Mouse (Mus musculus) embryonic facial prominence, embryonic 12.5 days (tissue): Measurements from ENCODE around the gene Ptgds. TPM values are rescaled to one million over a fixed set of nuclear protein-coding genes. Genes with fewer than 3 reads are reported as not detected.

Experiments
- ATAC-seq: fragments of 200-750 bp; cut with Nextera tagmentation; 2 replicates; pipeline ENCODE4 v1.8.0; 2017; ENCODE audit not compliant: insufficient number of reproducible peaks, insufficient read depth, low FRiP score, low TSS enrichment
- H3K27ac ChIP-seq: fragments of 300-500 bp; sonication (generic); 2 replicates; pipeline ENCODE4 v1.5.1; 2016; ENCODE audit warnings: mild to moderate bottlenecking
- H3K27me3 ChIP-seq: fragments of 300-500 bp; sonication (generic); 2 replicates; pipeline ENCODE4 v1.6.1; 2016; ENCODE audit warnings: mild to moderate bottlenecking, moderate library complexity
- H3K36me3 ChIP-seq: fragments of 300-500 bp; sonication (generic); 2 replicates; pipeline ENCODE4 v1.6.1; 2016; ENCODE audit warnings: mild to moderate bottlenecking
- H3K4me1 ChIP-seq: fragments of 300-500 bp; sonication (generic); 2 replicates; pipeline ENCODE4 v1.6.1; 2016
- H3K4me2 ChIP-seq: fragments of 300-500 bp; sonication (generic); replicated peaks from 2 replicates; pipeline ENCODE4 v1.6.1; 2016; ENCODE audit warnings: mild to moderate bottlenecking, moderate library complexity
- H3K4me3 ChIP-seq: fragments of 300-500 bp; sonication (generic); 2 replicates; pipeline ENCODE4 v1.5.1; 2016; ENCODE audit warnings: mild to moderate bottlenecking
- H3K9ac ChIP-seq: fragments of 300-500 bp; sonication (generic); 2 replicates; pipeline ENCODE4 v1.6.1; 2016; ENCODE audit warnings: mild to moderate bottlenecking, moderate library complexity
- H3K9me3 ChIP-seq: fragments of 300-500 bp; sonication (generic); 2 replicates; pipeline ENCODE4 v1.6.1; 2016; ENCODE audit warnings: mild to moderate bottlenecking, moderate library complexity
- WGBS: fragments of 180-500 bp; shearing (Covaris S2); methylation state at CpG from one replicate; pipeline ENCODE4 v1.1.7; 2016; 5-methylcytosine and 5-hydroxymethylcytosine counted together
- microRNA-seq: library from miRNA; unstranded; fragments of <30 nt; microRNA quantifications from one replicate; pipeline ENCODE4, GENCODE M21; 2017
- polyA plus RNA-seq: library from polyadenylated mRNA; unstranded; fragments of >200 nt; fragmentation: Nextera tagmentation; extraction: Ambion mirVana; gene quantifications from 2 replicates; pipeline ENCODE4 v1.2.1, GENCODE M21; 2016

Gene Ptgds
- polyA plus RNA-seq, 1 experiment from 2014 or later: 0.96 TPM

GRCm38 (mm10) chr2:25422587-25423410 lies 47.0 kb downstream of the Ptgds start, which contains the start of gene Fut7:
Gene Fut7, plus strand, starts transcription at chr2:25423267.
- no peak within 1 kb of the TSS for H3K9ac ChIP-seq
- no peak within 1 kb of the TSS for H3K27ac ChIP-seq
- WGBS: 63% methylated on average over 17 of the region's 17 CpGs
- H3K4me3 ChIP-seq: no peak within 1 kb of the TSS
- no peaks in the 10 kb centered on the region for H3K36me3 ChIP-seq
- peaks cover 42% of the 10 kb centered on the region for H3K27me3 ChIP-seq
- H3K9me3 ChIP-seq: no peaks in the 10 kb centered on the region
- ATAC-seq: no peak
- H3K4me1 ChIP-seq: no peaks in the 10 kb centered on the region
- H3K4me2 ChIP-seq: no peak within 1 kb of the TSS

DNA sequence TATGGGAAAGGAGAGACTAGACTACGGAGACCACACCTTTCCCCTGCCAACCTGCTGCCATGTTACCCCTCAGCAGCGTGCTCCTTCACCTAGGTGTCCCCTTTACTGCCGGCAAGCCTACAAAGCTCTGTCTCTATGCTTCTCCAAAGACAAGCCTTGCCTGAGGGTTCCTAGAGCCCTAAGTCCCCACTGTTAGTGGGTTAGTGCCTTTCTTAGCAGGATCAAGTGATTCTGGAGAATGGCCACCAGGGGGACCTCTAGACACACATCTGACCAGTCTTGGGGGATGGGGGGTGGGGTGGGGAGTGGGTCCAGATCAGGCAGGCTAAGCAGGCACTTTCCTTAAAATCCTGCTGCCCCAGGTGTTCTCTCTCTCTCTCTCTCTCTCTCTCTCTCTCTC lies 48.0 kb downstream of the Ptgds start:
- ATAC-seq: no peak

DNA sequence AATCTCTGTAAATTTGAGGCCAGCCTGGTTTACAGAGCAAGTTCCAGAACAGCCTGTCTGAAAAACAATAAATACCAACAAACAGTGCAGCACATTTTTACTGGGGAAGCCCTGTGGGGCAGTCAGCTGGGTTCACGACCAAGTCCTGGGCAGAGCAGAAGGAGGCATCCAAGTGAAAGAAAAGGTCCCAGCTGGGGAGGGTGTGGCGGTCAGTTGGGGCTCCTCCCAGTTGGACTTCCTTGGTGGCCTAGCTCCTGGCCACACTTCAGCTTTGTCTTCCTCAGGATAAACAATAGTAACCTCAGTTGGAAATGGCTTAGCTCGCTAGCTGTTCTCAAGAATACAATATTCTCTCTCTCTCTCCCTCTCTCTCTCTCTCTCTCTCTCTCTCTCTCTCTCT lies 52.4 kb downstream of the Ptgds start:
- ATAC-seq: no peak
- no peaks in the 10 kb centered on the region for H3K9me3 ChIP-seq
- peaks cover under 1% of the 10 kb centered on the region; the same call in 1 of the 2 replicates for H3K27me3 ChIP-seq
- H3K4me1 ChIP-seq: no peaks in the 10 kb centered on the region
- H3K27ac ChIP-seq: no peak overlapping the region
- 25% methylated on average over 3 of the region's 3 CpGs for whole genome bisulfite sequencing
- no peak overlapping the region for H3K9ac ChIP-seq
- no peak overlapping the region for H3K4me2 ChIP-seq
- no peak overlapping the region for H3K4me3 ChIP-seq
- no peaks in the 10 kb centered on the region for H3K36me3 ChIP-seq

More for the DNA sequence above, 48.0 kb downstream of the Ptgds start:
- Histone ChIP-seq H3K36me3 (no peaks in the 10 kb centered on the region), H3K9ac (no peak overlapping the region), H3K27me3 (peaks cover 42% of the 10 kb centered on the region), H3K9me3 (no peaks in the 10 kb centered on the region), H3K27ac (no peak overlapping the region), H3K4me2 (no peak overlapping the region), H3K4me1 (no peaks in the 10 kb centered on the region), H3K4me3 (no peak overlapping the region)
- WGBS: 24% methylated on average over 3 of the region's 3 CpGs

Small RNAs within 50 kb of the gene (microRNA-seq; reads per million reads assigned to microRNA genes)
- gene Mir3087: not detected

Other genes with a start within 250 kb of the Ptgds start
- gene Tubb4b, start 245.3 kb downstream of the Ptgds start, polyA plus RNA-seq: 443 and 449 TPM in 2 replicates
- gene Slc34a3, start 235.7 kb downstream of the Ptgds start, polyA plus RNA-seq: not detected in 2 replicates
- gene Rnf224, start 233.3 kb downstream of the Ptgds start, polyA plus RNA-seq: not detected in 2 replicates
- gene Rnf208, start 227.8 kb downstream of the Ptgds start, polyA plus RNA-seq: 8.6 and 9.4 TPM in 2 replicates
- not detected in 2 replicates for gene Cysrt1, start 227.6 kb downstream of the Ptgds start, polyA plus RNA-seq
- gene AL732309.1, start 223.2 kb downstream of the Ptgds start, polyA plus RNA-seq: 3.8 and 4.2 TPM in 2 replicates
- gene Tmem203, start 214.6 kb downstream of the Ptgds start, polyA plus RNA-seq: 21.6 and 23.6 TPM in 2 replicates
- 9.7 TPM in 2 replicates for gene Tprn, start 207.4 kb downstream of the Ptgds start, polyA plus RNA-seq
- gene Ssna1, start 197.6 kb downstream of the Ptgds start, polyA plus RNA-seq: 218 and 231 TPM in 2 replicates
- 154 and 155 TPM in 2 replicates for gene Anapc2, start 197.6 kb downstream of the Ptgds start, polyA plus RNA-seq
- not detected in 2 replicates for gene Tmem210, start 181.9 kb downstream of the Ptgds start, polyA plus RNA-seq
- gene Lrrc26, start 180.1 kb downstream of the Ptgds start, polyA plus RNA-seq: not detected in 2 replicates
- gene Grin1, start 150.9 kb downstream of the Ptgds start, polyA plus RNA-seq: 1.0 and 1.9 TPM in 2 replicates
- gene Man1b1, start 137.7 kb downstream of the Ptgds start, polyA plus RNA-seq: 66.5 and 75.8 TPM in 2 replicates
- 25.0 and 27.0 TPM in 2 replicates for gene Dpp7, start 113.7 kb downstream of the Ptgds start, polyA plus RNA-seq
- 7.9 and 8.9 TPM in 2 replicates for gene Uap1l1, start 104.4 kb downstream of the Ptgds start, polyA plus RNA-seq
- gene Sapcd2, start 97.7 kb downstream of the Ptgds start, polyA plus RNA-seq: 51.4 and 51.6 TPM in 2 replicates
- 0.41 and 0.42 TPM in 2 replicates for gene Entpd2, start 74.2 kb downstream of the Ptgds start, polyA plus RNA-seq
- gene Npdc1, start 70.7 kb downstream of the Ptgds start, polyA plus RNA-seq: 47.7 and 60.0 TPM in 2 replicates
- not detected in 2 replicates for gene Fut7, start 46.8 kb downstream of the Ptgds start, polyA plus RNA-seq
- gene Abca2, start 41.3 kb downstream of the Ptgds start, polyA plus RNA-seq: 4.8 and 5.2 TPM in 2 replicates
- gene Clic3, start 13.2 kb downstream of the Ptgds start, polyA plus RNA-seq: 1.4 and 1.8 TPM in 2 replicates
- 28.6 and 28.9 TPM in 2 replicates for gene Paxx, start 9.0 kb downstream of the Ptgds start, polyA plus RNA-seq
- gene Lcn12, start 23.9 kb upstream of the Ptgds start, polyA plus RNA-seq: not detected in 2 replicates
- gene Fbxw5, start 30.7 kb upstream of the Ptgds start, polyA plus RNA-seq: 81.8 and 82.8 TPM in 2 replicates
- gene C8g, start 31.7 kb upstream of the Ptgds start, polyA plus RNA-seq: 6.3 and 6.4 TPM in 2 replicates
- 37.7 and 37.8 TPM in 2 replicates for gene Traf2, start 76.9 kb upstream of the Ptgds start, polyA plus RNA-seq
- gene Edf1, start 87.8 kb upstream of the Ptgds start, polyA plus RNA-seq: 310 and 331 TPM in 2 replicates
- 4.2 and 10.1 TPM in 2 replicates for gene Mamdc4, start 104.8 kb upstream of the Ptgds start, polyA plus RNA-seq
- gene Phpt1, start 105.2 kb upstream of the Ptgds start, polyA plus RNA-seq: 156 and 177 TPM in 2 replicates
- 0.20 and 0.24 TPM in 2 replicates for gene Ajm1, start 111.7 kb upstream of the Ptgds start, polyA plus RNA-seq
- gene Rabl6, start 138.5 kb upstream of the Ptgds start, polyA plus RNA-seq: 79.0 and 84.9 TPM in 2 replicates
- gene Ccdc183, start 147.6 kb upstream of the Ptgds start, polyA plus RNA-seq: 0.19 TPM in 2 replicates
- gene Tmem141, start 152.0 kb upstream of the Ptgds start, polyA plus RNA-seq: 21.1 and 24.6 TPM in 2 replicates
- gene Fcna, start 158.0 kb upstream of the Ptgds start, polyA plus RNA-seq: 0.65 and 0.69 TPM in 2 replicates
- gene Lcn8, start 183.1 kb upstream of the Ptgds start, polyA plus RNA-seq: 0.36 and 0.62 TPM in 2 replicates
- gene Lcn5, start 187.9 kb upstream of the Ptgds start, polyA plus RNA-seq: not detected in 2 replicates
- not detected in 2 replicates for gene Lcn6, start 206.7 kb upstream of the Ptgds start, polyA plus RNA-seq
- not detected in 2 replicates for gene Lcn10, start 212.7 kb upstream of the Ptgds start, polyA plus RNA-seq
- gene Obp2a, start 230.0 kb upstream of the Ptgds start, polyA plus RNA-seq: not detected in 2 replicates
- gene Bmyc, start 236.7 kb upstream of the Ptgds start, polyA plus RNA-seq: 100 and 106 TPM in 2 replicates